24 mouse cellular contexts compared by ENCODE assay signal in genomic region chr16:10438055-10438454, GRCm38 (mm10). TPM values are rescaled to one million over a fixed set of nuclear protein-coding genes. Genes with fewer than 3 reads are reported as not detected.
DNase-seq lines count a peak whose midpoint lies in the region; ATAC-seq and TF ChIP-seq lines count a peak whose summit lies in the region.
"Had no signal": no experiment of that assay in that cellular context is flagged by ENCODE, and none has a peak within 500 bp of the region (broad histone marks: within the 10 kb centered on the region; RNA-seq: fewer than 3 reads in every experiment).

No protein-coding gene starts in this region.

- H3K79me2 ChIP-seq in heart, adult 2 months (replicated peaks; ENCODE audit: control insufficient read depth, insufficient read depth, low read length) = no peaks in the 10 kb centered on the region
- no peaks in the 10 kb centered on the region for H3K79me2 ChIP-seq in liver, adult 2 months (ENCODE audit: control insufficient read depth, insufficient read depth, low read length)

- 68% methylated on average over 5 of the region's 5 CpGs for WGBS in heart, adult 2 months
- WGBS in heart, embryonic 11.5 days (ENCODE audit: insufficient replicate concordance) = 82% methylated on average over 5 of the region's 5 CpGs
- WGBS in liver, adult 2 months = 83% methylated on average over 5 of the region's 5 CpGs
- 81% methylated on average over 5 of the region's 5 CpGs for WGBS in liver, embryonic 11.5 days

- peak; percentile 15; the same call in 1 of the 2 replicates for TF ChIP-seq POLR2A in heart, adult 2 months (IDR thresholded peaks at IDR 0.05; ENCODE audit: insufficient read depth, low read depth, low read length)
- TF ChIP-seq POLR2A in liver, adult 2 months (IDR thresholded peaks at IDR 0.05; ENCODE audit: extremely low read depth, insufficient read depth, low read length) = no peak

- no peak for TF ChIP-seq EP300 in heart, adult 2 months (IDR thresholded peaks at IDR 0.05; ENCODE audit: insufficient read depth, low read depth, low read length)

- peak in 1 of 2 experiments; percentile 11 for DNase-seq in heart, adult 2 months
- peak; percentile 7 for DNase-seq in liver, adult 2 months (ENCODE audit: extremely low read depth, low read depth, low spot score)
- no peak for DNase-seq in liver, embryonic 11.5 days (ENCODE audit: low spot score)
- no peak for DNase-seq in T-cell, adult 2 months (ENCODE audit: low spot score)
- DNase-seq: adrenal gland, postnatal 10 days; cerebellum, adult 18-20 months; cerebellum, adult 9-10 months; cerebellum, postnatal 14 days; gastrocnemius, postnatal 25 days; heart, postnatal 14 days; heart, postnatal 4 days had no signal

- no peak for TF ChIP-seq CTCF in heart, adult 2 months (IDR thresholded peaks at IDR 0.05)
- TF ChIP-seq CTCF in liver, adult 2 months (IDR thresholded peaks at IDR 0.05; ENCODE audit: low read depth, low read length) = no peak

- no peaks in the 10 kb centered on the region for H3K36me3 ChIP-seq in heart, adult 2 months (ENCODE audit: control insufficient read depth, insufficient read depth, low read length)
- H3K36me3 ChIP-seq in heart, embryonic 11.5 days (ENCODE audit: control insufficient read depth, insufficient read depth, low read length) = no peaks in the 10 kb centered on the region
- no peaks in the 10 kb centered on the region for H3K36me3 ChIP-seq in liver, adult 2 months (ENCODE audit: control insufficient read depth, insufficient read depth, low read length)
- no peaks in the 10 kb centered on the region for H3K36me3 ChIP-seq in liver, embryonic 11.5 days (ENCODE audit: control insufficient read depth, insufficient read depth, low read length)
- H3K36me3 ChIP-seq: forebrain, embryonic 15.5 days; heart, embryonic 13.5 days had no signal

- no peak overlapping the region for H3K27ac ChIP-seq in heart, adult 2 months
- no peak overlapping the region for H3K27ac ChIP-seq in heart, embryonic 11.5 days (ENCODE audit: low read depth, low read length)
- H3K27ac ChIP-seq in liver, adult 2 months (replicated peaks; ENCODE audit: insufficient read depth, low read depth, low read length) = no peak overlapping the region
- H3K27ac ChIP-seq in liver, embryonic 11.5 days (ENCODE audit: low read depth, low read length) = no peak overlapping the region
- H3K27ac ChIP-seq in brown adipose tissue, adult 24 weeks (replicated peaks; ENCODE audit: low read depth, low read length) = peak overlapping the region; percentile 67; the same call in 1 of the 2 replicates
- H3K27ac ChIP-seq: forebrain, embryonic 10.5 days; forebrain, embryonic 15.5 days; heart, embryonic 13.5 days; hindbrain, embryonic 14.5 days; hindbrain, postnatal 0 days had no signal

- no peak overlapping the region for H3K9ac ChIP-seq in heart, adult 2 months (ENCODE audit: low read depth, low read length)
- H3K9ac ChIP-seq in heart, embryonic 11.5 days (ENCODE audit: low read depth, low read length) = no peak overlapping the region
- no peak overlapping the region for H3K9ac ChIP-seq in liver, adult 2 months (ENCODE audit: low read depth, low read length)
- no peak overlapping the region for H3K9ac ChIP-seq in liver, embryonic 11.5 days (ENCODE audit: low read depth, low read length)
- H3K9ac ChIP-seq: forebrain, embryonic 15.5 days; heart, embryonic 13.5 days; hindbrain, embryonic 14.5 days had no signal

- H3K9me3 ChIP-seq in heart, embryonic 11.5 days (replicated peaks; ENCODE audit: control insufficient read depth, low read length) = no peaks in the 10 kb centered on the region
- H3K9me3 ChIP-seq in liver, embryonic 11.5 days (ENCODE audit: control insufficient read depth, low read length) = no peaks in the 10 kb centered on the region
- H3K9me3 ChIP-seq: forebrain, embryonic 10.5 days; forebrain, embryonic 15.5 days; heart, embryonic 13.5 days had no signal

- H3K4me2 ChIP-seq in heart, embryonic 11.5 days = no peak overlapping the region
- no peak overlapping the region for H3K4me2 ChIP-seq in liver, embryonic 11.5 days
- H3K4me2 ChIP-seq: forebrain, embryonic 15.5 days; heart, embryonic 13.5 days; hindbrain, embryonic 14.5 days had no signal

- intact Hi-C loops in heart, adult 2 months (cut with DNase I) = no loop called here

- H3K4me3 ChIP-seq in heart, adult 2 months = no peak overlapping the region
- H3K4me3 ChIP-seq in heart, embryonic 11.5 days (ENCODE audit: low read depth, low read length) = no peak overlapping the region
- no peak overlapping the region for H3K4me3 ChIP-seq in liver, adult 2 months (ENCODE audit: insufficient read depth, low read depth, low read length)
- H3K4me3 ChIP-seq in liver, embryonic 11.5 days (ENCODE audit: low read depth, low read length) = no peak overlapping the region
- no peak overlapping the region for H3K4me3 ChIP-seq in brown adipose tissue, adult 24 weeks (ENCODE audit: insufficient read depth, low read depth, low read length)
- H3K4me3 ChIP-seq: forebrain, embryonic 10.5 days; forebrain, embryonic 15.5 days; heart, embryonic 13.5 days had no signal

- no peak for ATAC-seq in heart, embryonic 11.5 days (replicated peaks; ENCODE audit: insufficient number of reproducible peaks, low FRiP score, low TSS enrichment)
- ATAC-seq in liver, embryonic 11.5 days (replicated peaks; ENCODE audit: low FRiP score) = no peak
- ATAC-seq: CD4-positive, CD25-positive, alpha-beta regulatory T cell, adult 4 months; forebrain, embryonic 15.5 days; hindbrain, postnatal 0 days; inflammation-experienced regulatory T-cells, adult 6 months; intestine, postnatal 0 days had no signal

- H3K4me1 ChIP-seq in heart, adult 2 months (ENCODE audit: control insufficient read depth, insufficient read depth, low read length) = peaks cover 1% of the 10 kb centered on the region; the same call in 1 of the 2 replicates
- H3K4me1 ChIP-seq in heart, embryonic 11.5 days (ENCODE audit: control insufficient read depth, insufficient read depth, low read length) = no peaks in the 10 kb centered on the region
- H3K4me1 ChIP-seq in liver, adult 2 months (ENCODE audit: control insufficient read depth, insufficient read depth, low read length) = peaks cover 5% of the 10 kb centered on the region; the same call in 1 of the 2 replicates
- no peaks in the 10 kb centered on the region for H3K4me1 ChIP-seq in liver, embryonic 11.5 days (replicated peaks; ENCODE audit: control insufficient read depth, insufficient read depth, low read length)
- no peaks in the 10 kb centered on the region; the same call in 1 of the 2 replicates for H3K4me1 ChIP-seq in brown adipose tissue, adult 24 weeks (ENCODE audit: control insufficient read depth, insufficient read depth, insufficient read length, low read length)
- H3K4me1 ChIP-seq: forebrain, embryonic 10.5 days; forebrain, embryonic 15.5 days had no signal

- H3K27me3 ChIP-seq in heart, adult 2 months (ENCODE audit: control insufficient read depth, insufficient read depth, low read length) = no peaks in the 10 kb centered on the region
- H3K27me3 ChIP-seq in heart, embryonic 11.5 days (ENCODE audit: control insufficient read depth, insufficient read depth, low read length) = no peaks in the 10 kb centered on the region
- H3K27me3 ChIP-seq in liver, adult 2 months (ENCODE audit: control insufficient read depth, insufficient read depth, low read length) = no peaks in the 10 kb centered on the region
- H3K27me3 ChIP-seq in liver, embryonic 11.5 days (replicated peaks; ENCODE audit: control insufficient read depth, insufficient read depth, low read length) = no peaks in the 10 kb centered on the region
- H3K27me3 ChIP-seq: forebrain, embryonic 15.5 days; heart, embryonic 13.5 days had no signal

RNA-seq across cellular contexts. Expression of gene Tvp23a, which starts 9.1 kb away (rescaled TPM):
- total RNA-seq in heart, adult 2 months (2021) = under 1 TPM; 0.21 to 0.50 TPM
- polyA plus RNA-seq in heart, adult 2 months (2012; rRNA removed) = 0.98 and 1.2 TPM in 2 replicates
- polyA plus RNA-seq in heart, embryonic 11.5 days (2014; fragmentation: Nextera tagmentation; extraction: Ambion mirVana) = 4.5 and 6.3 TPM in 2 replicates
- total RNA-seq in liver, adult 2 months (2014; rRNA removed) = 0.37 and 0.40 TPM in 2 replicates
- 0.05 and 0.24 TPM in 2 replicates for polyA plus RNA-seq in liver, adult 2 months (2012; rRNA removed)
- 4.6 and 4.9 TPM in 2 replicates for polyA plus RNA-seq in liver, embryonic 11.5 days (2014; fragmentation: Nextera tagmentation; extraction: Ambion mirVana)
- polyA plus RNA-seq in brown adipose tissue, adult 24 weeks (2012; ENCODE audit: insufficient read depth, insufficient read length, missing spikeins) = 0.87 TPM in 1 of 2 replicates, not detected in the other

RNA-seq across cellular contexts. Expression of gene Nubp1, which starts 26.3 kb away (rescaled TPM):
- total RNA-seq in heart, adult 2 months (2021) = 1 to 10 TPM; 7.4 to 7.9 TPM
- polyA plus RNA-seq in heart, adult 2 months (2012; rRNA removed) = 11.5 and 14.7 TPM in 2 replicates
- polyA plus RNA-seq in heart, embryonic 11.5 days (2014; fragmentation: Nextera tagmentation; extraction: Ambion mirVana) = 47.2 and 49.8 TPM in 2 replicates
- 16.4 and 19.4 TPM in 2 replicates for total RNA-seq in liver, adult 2 months (2014; rRNA removed)
- polyA plus RNA-seq in liver, adult 2 months (2012; rRNA removed) = 20.0 and 24.5 TPM in 2 replicates
- polyA plus RNA-seq in liver, embryonic 11.5 days (2014; fragmentation: Nextera tagmentation; extraction: Ambion mirVana) = 69.9 and 78.0 TPM in 2 replicates
- 11.2 and 17.6 TPM in 2 replicates for polyA plus RNA-seq in brown adipose tissue, adult 24 weeks (2012; ENCODE audit: insufficient read depth, insufficient read length, missing spikeins)

RNA-seq across cellular contexts. Expression of gene Ciita, which starts 41.8 kb away (rescaled TPM):
- under 1 TPM; 0.41 to 0.50 TPM for total RNA-seq in heart, adult 2 months (2021)
- 1.0 and 2.0 TPM in 2 replicates for polyA plus RNA-seq in heart, adult 2 months (2012; rRNA removed)
- polyA plus RNA-seq in heart, embryonic 11.5 days (2014; fragmentation: Nextera tagmentation; extraction: Ambion mirVana) = 0.19 and 0.35 TPM in 2 replicates
- 1.0 and 2.2 TPM in 2 replicates for total RNA-seq in liver, adult 2 months (2014; rRNA removed)
- polyA plus RNA-seq in liver, adult 2 months (2012; rRNA removed) = 0.51 and 1.1 TPM in 2 replicates
- polyA plus RNA-seq in liver, embryonic 11.5 days (2014; fragmentation: Nextera tagmentation; extraction: Ambion mirVana) = 0.05 and 0.14 TPM in 2 replicates
- 0.67 and 1.3 TPM in 2 replicates for polyA plus RNA-seq in brown adipose tissue, adult 24 weeks (2012; ENCODE audit: insufficient read depth, insufficient read length, missing spikeins)
- total RNA-seq: hindbrain, postnatal 0 days had no signal
- polyA plus RNA-seq: C2C12 had no signal

RNA-seq across cellular contexts. Expression of gene Tekt5, which starts 42.8 kb away (rescaled TPM):
- not detected for total RNA-seq in heart, adult 2 months (2021)
- 0.12 and 0.18 TPM in 2 replicates for polyA plus RNA-seq in heart, adult 2 months (2012; rRNA removed)
- 0.17 and 0.23 TPM in 2 replicates for polyA plus RNA-seq in heart, embryonic 11.5 days (2014; fragmentation: Nextera tagmentation; extraction: Ambion mirVana)
- 0.09 TPM in 1 of 2 replicates, not detected in the other for total RNA-seq in liver, adult 2 months (2014; rRNA removed)
- 0.07 and 0.12 TPM in 2 replicates for polyA plus RNA-seq in liver, adult 2 months (2012; rRNA removed)
- 0.16 TPM in 1 of 2 replicates, not detected in the other for polyA plus RNA-seq in liver, embryonic 11.5 days (2014; fragmentation: Nextera tagmentation; extraction: Ambion mirVana)
- polyA plus RNA-seq in brown adipose tissue, adult 24 weeks (2012; ENCODE audit: insufficient read depth, insufficient read length, missing spikeins) = not detected in 2 replicates
- total RNA-seq: adrenal gland, adult 18-20 months; gastrocnemius, adult 8-10 months; gastrocnemius, postnatal 25 days had no signal
- polyA plus RNA-seq: C2C12; CD4-positive, CD25-positive, alpha-beta regulatory T cell, adult 4 months; inflammation-experienced regulatory T-cells, adult 6 months had no signal
